Mouse (Mus musculus) hindbrain, postnatal 0 days (tissue): Measurements from ENCODE around the gene Cecr2. TPM values are rescaled to one million over a fixed set of nuclear protein-coding genes. Genes with fewer than 3 reads are reported as not detected.

Experiments
- ATAC-seq: fragments of 200-750 bp; cut with Nextera tagmentation; 2 replicates; pipeline ENCODE4 v1.8.0; 2017; ENCODE audit warnings: mild to moderate bottlenecking, moderate TSS enrichment, moderate library complexity
- DNase-seq: peaks from one replicate; pipeline ENCODE4 v3.0.0-alpha.2; 2015; ENCODE audit warnings: low spot score
- H3K27ac ChIP-seq: fragments of 300-500 bp; sonication (generic); 2 replicates; pipeline ENCODE4 v1.5.1; 2014; ENCODE audit warnings: mild to moderate bottlenecking
- H3K27me3 ChIP-seq: fragments of 300-500 bp; sonication (generic); 2 replicates; pipeline ENCODE4 v1.6.1; 2014; ENCODE audit warnings: low read length, mixed read lengths; ENCODE audit not compliant: insufficient read depth
- H3K36me3 ChIP-seq: fragments of 300-500 bp; sonication (generic); 2 replicates; pipeline ENCODE4 v1.6.1; 2014; ENCODE audit warnings: low read length, mixed read lengths; ENCODE audit not compliant: insufficient read depth
- H3K4me1 ChIP-seq: fragments of 300-500 bp; sonication (generic); 2 replicates; pipeline ENCODE4 v1.6.1; 2014; ENCODE audit warnings: antibody characterized with exemption, low read length, mixed read lengths; ENCODE audit not compliant: insufficient read depth
- H3K4me2 ChIP-seq: fragments of 300-500 bp; sonication (generic); 2 replicates; pipeline ENCODE4 v1.6.1; 2014; ENCODE audit warnings: low read depth, mild to moderate bottlenecking, low read length, moderate library complexity, mixed read lengths
- H3K4me3 ChIP-seq: fragments of 300-500 bp; sonication (generic); 2 replicates; pipeline ENCODE4 v1.5.1; 2014; ENCODE audit warnings: low read length
- H3K9ac ChIP-seq: fragments of 300-500 bp; sonication (generic); replicated peaks from 2 replicates; pipeline ENCODE4 v1.6.1; 2014; ENCODE audit warnings: mild to moderate bottlenecking, low read length, moderate library complexity, mixed read lengths
- H3K9me3 ChIP-seq: fragments of 300-500 bp; sonication (generic); 2 replicates; pipeline ENCODE4 v1.6.1; 2016; ENCODE audit warnings: low read length, mixed read lengths
- CTCF ChIP-seq: IDR thresholded peaks from 2 replicates; pipeline ENCODE4 v1.5.1; 2016; ENCODE audit warnings: antibody characterized with exemption, control low read depth, low read depth
- WGBS: fragments of 180-500 bp; shearing (Covaris S2); extraction: QIAGEN DNeasy Blood & Tissue Kit; methylation state at CpG from one replicate; pipeline ENCODE4 v1.1.7; 2014; 5-methylcytosine and 5-hydroxymethylcytosine counted together
- polyA plus RNA-seq: library from polyadenylated mRNA; unstranded; fragments of >200 nt; fragmentation: Nextera tagmentation; extraction: Ambion mirVana; gene quantifications from 2 replicates; pipeline ENCODE4 v1.2.1, GENCODE M21; 2015
- total RNA-seq: library from RNA; depleted of rRNA; stranded (reverse); fragments of >200 nt; gene quantifications from 2 replicates; pipeline ENCODE4 v1.2.3, GENCODE M21; 2014

Cecr2 gene
- total and polyA plus RNA-seq, 2 experiments from 2014 or later = 2.9 to 16.9 TPM

DNA sequence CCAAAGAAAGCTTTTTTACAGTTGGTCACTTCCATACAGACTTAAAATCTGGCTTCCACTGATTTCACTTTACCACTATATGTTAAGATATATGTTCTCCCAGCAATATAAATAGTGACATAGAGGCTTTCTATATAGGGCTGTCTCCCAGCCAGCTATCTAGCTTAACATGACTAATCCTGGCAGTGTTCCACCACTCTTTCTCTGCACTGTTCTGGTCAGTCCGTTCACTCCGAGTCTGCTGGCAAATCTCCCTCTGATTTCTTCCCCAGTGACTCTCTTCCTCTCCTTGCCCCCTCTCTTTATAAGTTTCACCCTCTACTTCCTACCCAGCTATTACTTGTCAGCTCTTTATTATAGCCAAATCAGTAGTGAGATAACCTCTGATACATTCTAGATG, 59.8 kb downstream of the Cecr2 start:
- TF ChIP-seq CTCF = no peak
- peak; percentile 16 for DNase-seq
- H3K4me1 ChIP-seq = no peaks in the 10 kb centered on the region
- no peaks in the 10 kb centered on the region for H3K9me3 ChIP-seq
- H3K9ac ChIP-seq = no peak overlapping the region
- H3K4me2 ChIP-seq = no peak overlapping the region
- no peaks in the 10 kb centered on the region for H3K36me3 ChIP-seq
- H3K27ac ChIP-seq = no peak overlapping the region
- WGBS = 26% methylated on average over 2 of the region's 2 CpGs
- H3K4me3 ChIP-seq = no peak overlapping the region
- H3K27me3 ChIP-seq = no peaks in the 10 kb centered on the region
- ATAC-seq = no peak

DNA sequence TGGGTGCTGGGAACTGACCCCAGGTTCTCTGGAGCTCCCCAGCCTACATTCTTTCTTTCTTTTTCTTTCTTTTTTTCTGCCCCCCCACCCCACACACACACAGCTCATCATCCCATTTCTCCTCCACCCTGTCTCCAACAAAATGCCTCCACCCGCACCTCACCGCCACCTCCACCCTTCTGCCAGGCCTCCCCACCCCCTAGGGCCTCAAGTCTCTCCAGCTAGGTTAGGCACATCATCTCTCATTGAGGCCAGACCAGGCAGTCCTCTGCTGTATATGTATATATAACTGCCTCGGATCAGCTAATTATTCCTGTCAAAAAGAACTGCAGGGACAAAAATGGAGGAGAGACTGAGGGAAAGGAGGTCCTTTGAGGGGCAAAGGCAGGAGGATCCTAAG, 69.8 kb downstream of the Cecr2 start:
- H3K9me3 ChIP-seq = no peaks in the 10 kb centered on the region
- 85% methylated on average over 3 of the region's 3 CpGs for WGBS
- H3K27me3 ChIP-seq = no peaks in the 10 kb centered on the region

DNA sequence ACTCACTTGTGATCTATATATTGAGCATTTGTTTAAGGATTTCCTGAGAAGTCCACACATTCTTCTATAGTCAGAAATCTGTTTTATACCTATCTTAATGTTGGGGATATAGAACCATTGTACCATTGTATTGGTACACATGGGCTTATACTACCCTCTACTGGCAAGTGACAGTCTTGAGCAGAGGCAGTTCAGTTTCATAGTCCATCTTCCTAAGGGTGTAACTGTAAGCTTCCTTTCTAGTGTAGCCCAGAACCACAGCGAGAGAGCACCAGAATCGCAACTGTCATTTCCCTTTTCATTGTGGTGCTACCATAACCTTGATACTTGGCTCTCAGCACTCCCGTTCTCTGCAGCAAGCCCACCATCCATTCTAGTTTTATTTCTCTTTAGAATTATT, 70.4 kb downstream of the Cecr2 start:
- Histone ChIP-seq H3K4me3 (no peak overlapping the region), H3K4me2 (no peak overlapping the region), H3K4me1 (no peaks in the 10 kb centered on the region), H3K9me3 (no peaks in the 10 kb centered on the region), H3K9ac (no peak overlapping the region), H3K27ac (no peak overlapping the region), H3K36me3 (0 out of 2 replicates have a peak, but pooled peaks cover 5% of the 10 kb centered on the region), H3K27me3 (no peaks in the 10 kb centered on the region)
- 75% methylated on average over 3 of the region's 3 CpGs for WGBS
- peak; percentile 82 for DNase-seq
- ATAC-seq = peak; percentile 88
- peak; percentile 93 for TF ChIP-seq CTCF

More for the DNA sequence above, 69.8 kb downstream of the Cecr2 start:
- no peak overlapping the region for H3K27ac ChIP-seq
- no peak for DNase-seq
- TF ChIP-seq CTCF = no peak
- no peak overlapping the region for H3K4me2 ChIP-seq
- H3K9ac ChIP-seq = no peak overlapping the region
- H3K4me3 ChIP-seq = no peak overlapping the region
- H3K4me1 ChIP-seq = no peaks in the 10 kb centered on the region
- H3K36me3 ChIP-seq = 0 out of 2 replicates have a peak, but pooled peaks cover 5% of the 10 kb centered on the region
- ATAC-seq = no peak

DNA sequence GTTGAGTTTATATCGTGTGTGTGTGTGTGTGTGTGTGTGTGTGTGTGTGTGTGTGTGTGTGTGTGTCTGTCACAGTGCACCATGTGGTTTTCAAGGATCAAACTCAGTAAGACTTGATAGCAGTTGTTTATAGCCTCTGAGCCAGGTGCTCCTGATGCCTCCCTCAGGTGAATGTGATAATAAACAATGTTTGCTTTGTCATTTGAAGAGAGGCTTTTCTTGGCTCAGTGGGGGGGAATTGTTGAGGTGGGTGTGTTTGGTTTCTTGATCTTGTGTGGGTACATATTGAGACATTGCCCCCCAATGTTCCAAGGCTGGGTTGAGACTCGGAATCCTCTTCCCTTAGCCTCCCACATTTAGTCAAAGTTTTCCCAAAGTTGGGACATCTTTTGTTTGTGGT, 77.0 kb downstream of the Cecr2 start:
- H3K27me3 ChIP-seq = no peaks in the 10 kb centered on the region
- 0 out of 2 replicates have a peak, but pooled peaks cover 5% of the 10 kb centered on the region for H3K36me3 ChIP-seq
- no peak overlapping the region for H3K27ac ChIP-seq
- no peak overlapping the region for H3K4me2 ChIP-seq
- WGBS = 88% methylated on average over 2 of the region's 2 CpGs
- H3K9ac ChIP-seq = no peak overlapping the region
- ATAC-seq = no peak
- no peaks in the 10 kb centered on the region for H3K9me3 ChIP-seq
- no peak overlapping the region for H3K4me3 ChIP-seq
- no peak for DNase-seq
- TF ChIP-seq CTCF = no peak
- H3K4me1 ChIP-seq = no peaks in the 10 kb centered on the region

DNA sequence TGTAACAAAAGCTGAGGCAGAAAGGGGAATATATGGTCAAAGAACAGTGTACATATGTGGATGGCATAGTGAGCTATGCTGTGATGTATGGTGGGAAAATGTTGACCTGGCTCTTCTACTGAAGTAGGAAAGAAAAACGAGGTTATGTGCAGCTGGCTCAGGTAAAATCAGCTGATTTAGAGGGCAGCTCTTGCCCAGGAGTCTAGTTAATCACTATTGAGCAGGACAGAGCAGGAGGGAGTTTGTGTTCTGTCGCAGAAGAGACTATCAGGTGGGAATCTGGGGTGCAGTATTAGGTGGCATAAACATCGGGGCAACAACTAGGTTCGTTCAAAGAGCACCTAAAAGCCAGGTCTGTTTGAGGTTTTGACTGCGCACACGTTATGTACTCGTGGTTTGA, 78.1 kb downstream of the Cecr2 start:
- WGBS = 94% methylated on average over 7 of the region's 7 CpGs

DNA sequence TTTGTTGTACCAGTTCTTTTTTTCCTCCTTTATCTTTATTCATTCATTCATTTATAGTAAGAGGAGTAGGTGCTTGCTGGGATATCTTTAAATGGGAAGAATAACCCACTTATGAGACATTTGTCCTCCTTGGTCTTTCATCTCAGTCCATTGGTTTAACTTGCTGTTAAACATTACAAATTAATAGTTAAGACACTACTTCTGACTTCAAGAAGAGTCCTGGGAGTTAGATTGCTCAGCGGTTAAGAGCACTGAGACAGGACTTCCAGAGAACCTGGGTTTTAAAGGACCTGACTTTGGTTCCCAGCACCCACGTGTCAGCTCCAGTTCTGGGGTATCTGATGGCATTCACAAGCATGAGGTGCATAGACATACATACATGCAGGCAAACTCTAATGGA, 80.2 kb downstream of the Cecr2 start:
- no peak for TF ChIP-seq CTCF
- H3K4me3 ChIP-seq = no peak overlapping the region
- ATAC-seq = no peak
- no peak overlapping the region for H3K27ac ChIP-seq
- no peak overlapping the region for H3K9ac ChIP-seq
- H3K27me3 ChIP-seq = no peaks in the 10 kb centered on the region
- no peak overlapping the region for H3K4me2 ChIP-seq
- no peak for DNase-seq
- 97% methylated on average over 2 of the region's 2 CpGs for WGBS
- no peaks in the 10 kb centered on the region for H3K9me3 ChIP-seq
- 0 out of 2 replicates have a peak, but pooled peaks cover 3% of the 10 kb centered on the region for H3K36me3 ChIP-seq
- H3K4me1 ChIP-seq = no peaks in the 10 kb centered on the region

More for the DNA sequence above, 78.1 kb downstream of the Cecr2 start:
- DNase-seq = no peak
- TF ChIP-seq CTCF = no peak
- Histone ChIP-seq H3K4me2 (no peak overlapping the region), H3K36me3 (no peaks in the 10 kb centered on the region), H3K27ac (no peak overlapping the region), H3K4me1 (no peaks in the 10 kb centered on the region), H3K9ac (no peak overlapping the region), H3K4me3 (no peak overlapping the region), H3K27me3 (no peaks in the 10 kb centered on the region), H3K9me3 (no peaks in the 10 kb centered on the region)
- ATAC-seq = no peak

DNA sequence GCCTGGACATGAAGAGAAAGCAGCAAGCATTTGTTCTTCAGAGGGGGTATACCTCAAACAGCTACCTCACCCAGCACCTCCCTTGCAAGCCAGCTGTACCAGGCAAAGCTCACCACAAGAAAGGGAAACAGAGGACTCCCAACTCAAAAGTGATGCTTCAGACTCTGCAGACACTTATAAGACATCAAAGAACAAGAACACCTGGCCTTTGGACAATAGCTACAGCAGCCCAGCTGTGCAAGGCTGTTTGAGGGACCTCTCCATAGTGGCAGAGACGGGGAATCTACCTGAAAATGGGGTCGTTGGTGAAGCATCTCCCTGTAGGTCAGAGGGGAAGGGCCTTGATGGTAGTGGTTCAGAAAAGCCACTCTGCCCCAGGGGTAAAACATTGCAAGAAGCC, 95.0 kb downstream of the Cecr2 start:
- Histone ChIP-seq H3K27me3 (no peaks in the 10 kb centered on the region), H3K36me3 (peaks cover 31% of the 10 kb centered on the region; the same call in 1 of the 2 replicates), H3K4me2 (no peak overlapping the region), H3K4me1 (no peaks in the 10 kb centered on the region), H3K4me3 (no peak overlapping the region), H3K9me3 (no peaks in the 10 kb centered on the region), H3K9ac (no peak overlapping the region), H3K27ac (no peak overlapping the region)
- no peak for TF ChIP-seq CTCF
- 91% methylated on average over 2 of the region's 2 CpGs for WGBS
- DNase-seq (no peak), ATAC-seq (no peak)
